ENCODE assay signal across 20 mouse cellular contexts in genomic region chr17:14254616-14255015, GRCm38 (mm10). TPM values are rescaled to one million over a fixed set of nuclear protein-coding genes. Genes with fewer than 3 reads are reported as not detected.
DNase-seq lines count a peak whose midpoint lies in the region; ATAC-seq and TF ChIP-seq lines count a peak whose summit lies in the region.
"Had no signal": no experiment of that assay in that cellular context is flagged by ENCODE, and none has a peak within 500 bp of the region (broad histone marks: within the 10 kb centered on the region; RNA-seq: fewer than 3 reads in every experiment).

No protein-coding gene starts in this region.

- no peaks in the 10 kb centered on the region for H3K36me3 ChIP-seq in embryonic facial prominence, embryonic 13.5 days
- H3K36me3 ChIP-seq in embryonic facial prominence, embryonic 10.5 days (replicated peaks), result no peaks in the 10 kb centered on the region
- H3K36me3 ChIP-seq in heart, embryonic 12.5 days, result no peaks in the 10 kb centered on the region
- no peaks in the 10 kb centered on the region for H3K36me3 ChIP-seq in lung, embryonic 14.5 days (ENCODE audit: insufficient read depth)
- no peaks in the 10 kb centered on the region for H3K36me3 ChIP-seq in small intestine, adult 2 months (ENCODE audit: control insufficient read depth, insufficient read depth, low read length)
- H3K36me3 ChIP-seq: forebrain, embryonic 15.5 days; hindbrain, embryonic 15.5 days; limb, embryonic 10.5 days had no signal

- no peaks in the 10 kb centered on the region; the same call in 1 of the 2 replicates for H3K27me3 ChIP-seq in embryonic facial prominence, embryonic 13.5 days
- H3K27me3 ChIP-seq in embryonic facial prominence, embryonic 10.5 days (replicated peaks; ENCODE audit: low read depth, poor library complexity, severe bottlenecking), result no peaks in the 10 kb centered on the region; the same call in 1 of the 2 replicates
- H3K27me3 ChIP-seq in heart, embryonic 12.5 days (replicated peaks), result peaks cover 71% of the 10 kb centered on the region
- no peaks in the 10 kb centered on the region for H3K27me3 ChIP-seq in lung, embryonic 14.5 days (ENCODE audit: insufficient read depth, low read length)
- H3K27me3 ChIP-seq in small intestine, adult 2 months (ENCODE audit: control insufficient read depth, insufficient read depth, low read length), result no peaks in the 10 kb centered on the region
- H3K27me3 ChIP-seq: forebrain, embryonic 15.5 days; hindbrain, embryonic 15.5 days had no signal

- peaks cover 27% of the 10 kb centered on the region for H3K4me1 ChIP-seq in embryonic facial prominence, embryonic 13.5 days
- peaks cover 7% of the 10 kb centered on the region for H3K4me1 ChIP-seq in embryonic facial prominence, embryonic 10.5 days
- peaks cover 13% of the 10 kb centered on the region for H3K4me1 ChIP-seq in heart, embryonic 12.5 days (replicated peaks)
- H3K4me1 ChIP-seq in lung, embryonic 14.5 days (ENCODE audit: insufficient read depth), result peaks cover 14% of the 10 kb centered on the region
- H3K4me1 ChIP-seq in small intestine, adult 2 months (ENCODE audit: control insufficient read depth, insufficient read depth, insufficient read length, low read length), result peaks cover 34% of the 10 kb centered on the region
- H3K4me1 ChIP-seq: forebrain, embryonic 15.5 days; hindbrain, embryonic 15.5 days had no signal

- no peak overlapping the region for H3K4me2 ChIP-seq in embryonic facial prominence, embryonic 13.5 days
- no peak overlapping the region for H3K4me2 ChIP-seq in heart, embryonic 12.5 days
- no peak overlapping the region for H3K4me2 ChIP-seq in lung, embryonic 14.5 days
- H3K4me2 ChIP-seq: forebrain, embryonic 15.5 days; hindbrain, embryonic 15.5 days; midbrain, embryonic 11.5 days had no signal

- H3K9ac ChIP-seq in embryonic facial prominence, embryonic 13.5 days, result no peak overlapping the region
- no peak overlapping the region for H3K9ac ChIP-seq in heart, embryonic 12.5 days
- no peak overlapping the region for H3K9ac ChIP-seq in lung, embryonic 14.5 days
- H3K9ac ChIP-seq: forebrain, embryonic 15.5 days; hindbrain, embryonic 15.5 days; liver, postnatal 0 days had no signal

- WGBS in embryonic facial prominence, embryonic 13.5 days, result 69% methylated on average over 5 of the region's 5 CpGs
- WGBS in embryonic facial prominence, embryonic 10.5 days, result 73% methylated on average over 5 of the region's 5 CpGs
- 62% methylated on average over 5 of the region's 5 CpGs for WGBS in heart, embryonic 12.5 days
- 26% methylated on average over 5 of the region's 5 CpGs for WGBS in lung, embryonic 14.5 days
- 16% methylated on average over 5 of the region's 5 CpGs for WGBS in small intestine, adult 2 months

- ATAC-seq in embryonic facial prominence, embryonic 13.5 days (ENCODE audit: insufficient number of reproducible peaks, insufficient read depth, low FRiP score, low TSS enrichment, low read depth), result no peak
- no peak for ATAC-seq in heart, embryonic 12.5 days (ENCODE audit: insufficient number of reproducible peaks, low FRiP score)
- ATAC-seq in lung, embryonic 14.5 days (ENCODE audit: insufficient read depth), result no peak
- ATAC-seq: activated CD4-positive, CD25-positive, alpha-beta regulatory T cell, adult 4 months; forebrain, embryonic 15.5 days; liver, postnatal 0 days had no signal

- TF ChIP-seq POLR2A in small intestine, adult 2 months (IDR thresholded peaks at IDR 0.05; ENCODE audit: low read depth, low read length), result no peak

- H3K4me3 ChIP-seq in embryonic facial prominence, embryonic 13.5 days, result no peak overlapping the region
- no peak overlapping the region for H3K4me3 ChIP-seq in embryonic facial prominence, embryonic 10.5 days
- no peak overlapping the region for H3K4me3 ChIP-seq in heart, embryonic 12.5 days
- H3K4me3 ChIP-seq in lung, embryonic 14.5 days (ENCODE audit: low read depth, low read length), result no peak overlapping the region
- no peak overlapping the region for H3K4me3 ChIP-seq in small intestine, adult 2 months (ENCODE audit: low read depth, low read length)
- H3K4me3 ChIP-seq: forebrain, embryonic 15.5 days; hindbrain, embryonic 15.5 days; limb, embryonic 10.5 days had no signal

- DNase-seq in embryonic facial prominence, embryonic 10.5 days (ENCODE audit: low spot score), result no peak
- peak; percentile 17 for DNase-seq in heart, postnatal 4 days
- peak; percentile 23 for DNase-seq in lung, embryonic 14.5 days
- no peak for DNase-seq in lung, postnatal 4 days
- no peak for DNase-seq in MN1 (ENCODE audit: low spot score)
- DNase-seq: adrenal gland, postnatal 14 days; cerebellum, adult 9-11 months; liver, postnatal 0 days; retina, postnatal 1 day; thymus, postnatal 25 days had no signal

- peak overlapping the region; percentile 40; the same call in 1 of the 2 replicates for H3K27ac ChIP-seq in embryonic facial prominence, embryonic 13.5 days
- no peak overlapping the region for H3K27ac ChIP-seq in embryonic facial prominence, embryonic 10.5 days (replicated peaks)
- H3K27ac ChIP-seq in heart, embryonic 12.5 days (ENCODE audit: poor library complexity, severe bottlenecking), result no peak overlapping the region
- no peak overlapping the region for H3K27ac ChIP-seq in lung, embryonic 14.5 days (ENCODE audit: low read depth)
- H3K27ac ChIP-seq in small intestine, adult 2 months (ENCODE audit: insufficient read depth, low read depth, low read length), result peak overlapping the region; percentile 13; the same call in 1 of the 2 replicates
- H3K27ac ChIP-seq: forebrain, embryonic 15.5 days; hindbrain, embryonic 15.5 days; limb, embryonic 10.5 days had no signal

- no peaks in the 10 kb centered on the region for H3K9me3 ChIP-seq in embryonic facial prominence, embryonic 13.5 days
- H3K9me3 ChIP-seq in embryonic facial prominence, embryonic 10.5 days, result no peaks in the 10 kb centered on the region
- H3K9me3 ChIP-seq in heart, embryonic 12.5 days (replicated peaks), result no peaks in the 10 kb centered on the region
- H3K9me3 ChIP-seq in lung, embryonic 14.5 days (ENCODE audit: low read depth, low read length), result no peaks in the 10 kb centered on the region
- H3K9me3 ChIP-seq: forebrain, embryonic 15.5 days; hindbrain, embryonic 15.5 days; limb, embryonic 10.5 days had no signal

- TF ChIP-seq CTCF in lung, embryonic 14.5 days (IDR thresholded peaks at IDR 0.05; ENCODE audit: low read depth), result no peak
- no peak for TF ChIP-seq CTCF in small intestine, adult 2 months (IDR thresholded peaks at IDR 0.05; ENCODE audit: extremely low read depth, insufficient read length, insufficient replicate concordance, low read depth, low read length)

RNA-seq across cellular contexts. Expression of gene Smoc2, which starts 24.7 kb away (rescaled TPM):
- 122 and 178 TPM in 2 replicates for polyA plus RNA-seq in embryonic facial prominence, embryonic 13.5 days (2015; fragmentation: Nextera tagmentation; extraction: Ambion mirVana)
- polyA plus RNA-seq in embryonic facial prominence, embryonic 10.5 days (2016; fragmentation: Nextera tagmentation; extraction: Ambion mirVana), result 12.0 and 18.1 TPM in 2 replicates
- 10 to 100 TPM; 23.4 to 28.1 TPM for total RNA-seq in heart, postnatal 4 days (2021)
- 30.7 and 31.4 TPM in 2 replicates for polyA plus RNA-seq in heart, embryonic 12.5 days (2016; fragmentation: Nextera tagmentation; extraction: Ambion mirVana)
- 78.5 and 92.5 TPM in 2 replicates for polyA plus RNA-seq in lung, embryonic 14.5 days (2014; fragmentation: Nextera tagmentation; extraction: Ambion mirVana)
- polyA plus RNA-seq in small intestine, adult 2 months (2012; rRNA removed), result 43.5 and 45.2 TPM in 2 replicates
- total RNA-seq: granulocyte monocyte progenitor cell, adult 5-6 weeks had no signal
- polyA plus RNA-seq: activated CD4-positive, CD25-positive, alpha-beta regulatory T cell, adult 4 months had no signal

RNA-seq across cellular contexts. Expression of gene Dact2, which starts 50.5 kb away (rescaled TPM):
- polyA plus RNA-seq in embryonic facial prominence, embryonic 13.5 days (2015; fragmentation: Nextera tagmentation; extraction: Ambion mirVana), result 2.5 and 3.1 TPM in 2 replicates
- polyA plus RNA-seq in embryonic facial prominence, embryonic 10.5 days (2016; fragmentation: Nextera tagmentation; extraction: Ambion mirVana), result 0.60 and 0.73 TPM in 2 replicates
- 1 to 10 TPM; 1.8 to 1.9 TPM for total RNA-seq in heart, postnatal 4 days (2021)
- polyA plus RNA-seq in heart, embryonic 12.5 days (2016; fragmentation: Nextera tagmentation; extraction: Ambion mirVana), result 1.7 and 2.4 TPM in 2 replicates
- 4.2 and 7.5 TPM in 2 replicates for polyA plus RNA-seq in lung, embryonic 14.5 days (2014; fragmentation: Nextera tagmentation; extraction: Ambion mirVana)
- 11.1 and 43.8 TPM in 2 replicates for polyA plus RNA-seq in small intestine, adult 2 months (2012; rRNA removed)
- total RNA-seq: granulocyte monocyte progenitor cell, adult 5-6 weeks; monocyte, adult 5-6 weeks had no signal
- polyA plus RNA-seq: activated CD4-positive, CD25-positive, alpha-beta regulatory T cell, adult 4 months had no signal

Comparison
In these comparisons a context has a peak if more than half of its experiments do, and no peak if none do; other contexts are left out.
1. H3K27ac ChIP-seq: peak in embryonic facial prominence, embryonic 13.5 days (single experiment) and small intestine, adult 2 months (single experiment); none in embryonic facial prominence, embryonic 10.5 days (single experiment), heart, embryonic 12.5 days (single experiment) and lung, embryonic 14.5 days (single experiment).
2. DNase-seq: peak in heart, postnatal 4 days (single experiment) and lung, embryonic 14.5 days (single experiment); none in embryonic facial prominence, embryonic 10.5 days (single experiment), lung, postnatal 4 days (0 of 2) and MN1 (single experiment).